Mouse (Mus musculus) C2C12 (cell line): Measurements from ENCODE around the gene Gm10800.

Source experiments
- CTCF ChIP-seq: IDR thresholded peaks from one replicate; pipeline ENCODE4 v1.5.1; 2011; ENCODE audit not compliant: control insufficient read depth, insufficient read depth, insufficient read length
- FOSL1 ChIP-seq: IDR thresholded peaks from one replicate; pipeline ENCODE4 v1.8.0; 2011; ENCODE audit warnings: mild to moderate bottlenecking, low read length; ENCODE audit not compliant: poor library complexity, insufficient read depth, severe bottlenecking
- MYOG ChIP-seq: IDR thresholded peaks from one replicate; pipeline ENCODE4 v1.6.1; 2011; ENCODE audit not compliant: control insufficient read depth, insufficient read length; ENCODE audit errors: extremely low read depth
- USF1 ChIP-seq: IDR thresholded peaks from one replicate; pipeline ENCODE4 v1.6.1; 2011; ENCODE audit warnings: low read depth, mild to moderate bottlenecking, control low read depth, moderate library complexity

GRCm38 (mm10) chr2:98697533-98697932 lies 30.4 kb upstream of the Gm10800 start:
- no peak for TF ChIP-seq CTCF
- TF ChIP-seq MYOG: no peak
- TF ChIP-seq USF1: no peak
- TF ChIP-seq FOSL1: no peak
